Mouse (Mus musculus): Measurements from ENCODE around the gene Dmbx1. TPM values are rescaled to one million over a fixed set of nuclear protein-coding genes. Genes with fewer than 3 reads are reported as not detected.
A peak's percentile ranks its signal among the peaks of the same experiment; 100 is the strongest.

Dmbx1 gene
- total RNA-seq, 2 experiments from 2014 or later: not detected

GRCm38 (mm10) chr4:115941242-115941820 is 1.6 kb upstream of the Dmbx1 start:
- no peak for DNase-seq (ENCODE audit: low spot score in 2 of 2)

GRCm38 (mm10) chr4:115940681-115941080 is 955 bp upstream of the Dmbx1 start:
- DNase-seq (ENCODE audit: low spot score in 2 of 2): no peak

- DNase-seq (ENCODE audit: low spot score in 2 of 2): peak in 1 of 2 experiments; percentile 37
Measured at GRCm38 (mm10) chr4:115938276-115939160, 1.2 kb downstream of the Dmbx1 start.

- DNase-seq (ENCODE audit: low spot score in 2 of 2): no peak
Measured at GRCm38 (mm10) chr4:115937061-115937976, 2.4 kb downstream of the Dmbx1 start.

GRCm38 (mm10) chr4:115936646-115937045 is 3.1 kb downstream of the Dmbx1 start:
- no peak for DNase-seq (ENCODE audit: low spot score in 2 of 2)

- no peak for DNase-seq (ENCODE audit: low spot score in 2 of 2)
Measured at GRCm38 (mm10) chr4:115935835-115936581, 3.7 kb downstream of the Dmbx1 start.

- no peak for DNase-seq (ENCODE audit: low spot score in 2 of 2)
Measured at GRCm38 (mm10) chr4:115931556-115932088, 8.1 kb downstream of the Dmbx1 start.

- DNase-seq (ENCODE audit: low spot score in 2 of 2): no peak
Measured at GRCm38 (mm10) chr4:115927637-115928036, 12.1 kb downstream of the Dmbx1 start.

GRCm38 (mm10) chr4:115923262-115923880 is 16.4 kb downstream of the Dmbx1 start:
- no peak for DNase-seq (ENCODE audit: low spot score in 2 of 2)

GRCm38 (mm10) chr4:115922688-115923087 is 17.0 kb downstream of the Dmbx1 start:
- DNase-seq (ENCODE audit: low spot score in 2 of 2): no peak

GRCm38 (mm10) chr4:115919911-115920310 is 19.8 kb downstream of the Dmbx1 start:
- DNase-seq (ENCODE audit: low spot score in 2 of 2): no peak

- DNase-seq (ENCODE audit: low spot score in 2 of 2): no peak
Measured at GRCm38 (mm10) chr4:115911586-115911985, 28.1 kb downstream of the Dmbx1 start.

- DNase-seq (ENCODE audit: low spot score in 2 of 2): no peak
Measured at GRCm38 (mm10) chr4:115908641-115909040, 31.1 kb downstream of the Dmbx1 start.

GRCm38 (mm10) chr4:115907994-115908393 is 31.7 kb downstream of the Dmbx1 start:
- DNase-seq (ENCODE audit: low spot score in 2 of 2): no peak

- DNase-seq (ENCODE audit: low spot score in 2 of 2): no peak
Measured at GRCm38 (mm10) chr4:115906791-115907190, 32.9 kb downstream of the Dmbx1 start.

GRCm38 (mm10) chr4:115905701-115906100 is 34.0 kb downstream of the Dmbx1 start:
- no peak for DNase-seq (ENCODE audit: low spot score in 2 of 2)

GRCm38 (mm10) chr4:115904375-115904774 is 35.4 kb downstream of the Dmbx1 start:
- no peak for DNase-seq (ENCODE audit: low spot score in 2 of 2)

- DNase-seq (ENCODE audit: low spot score in 2 of 2): peak; percentile 84 to 93
Measured at GRCm38 (mm10) chr4:115902816-115903215, 36.9 kb downstream of the Dmbx1 start.

GRCm38 (mm10) chr4:115897901-115898631 is 41.7 kb downstream of the Dmbx1 start:
- no peak for DNase-seq (ENCODE audit: low spot score in 2 of 2)

All from left cerebral cortex, adult 18-20 months (tissue).